Mouse (Mus musculus) gonadal fat pad, adult 2 months (tissue): ENCODE measurements at regions not wholly inside any gene's neighbourhood (a gene's known extent, or its start where the extent isn't known, plus 50 kb on each side); places are given as distances from the start of the nearest gene placed in this dataset.
"Not testable (repeated sequence)": the region's sequence is repeated elsewhere in the genome, so short reads cannot be mapped to it uniquely, and the experiment has no call there.

Experiments
- DNase-seq: peaks from one replicate; pipeline ENCODE4 v3.0.0-alpha.2; 2012; ENCODE audit warnings: low read depth

DNA sequence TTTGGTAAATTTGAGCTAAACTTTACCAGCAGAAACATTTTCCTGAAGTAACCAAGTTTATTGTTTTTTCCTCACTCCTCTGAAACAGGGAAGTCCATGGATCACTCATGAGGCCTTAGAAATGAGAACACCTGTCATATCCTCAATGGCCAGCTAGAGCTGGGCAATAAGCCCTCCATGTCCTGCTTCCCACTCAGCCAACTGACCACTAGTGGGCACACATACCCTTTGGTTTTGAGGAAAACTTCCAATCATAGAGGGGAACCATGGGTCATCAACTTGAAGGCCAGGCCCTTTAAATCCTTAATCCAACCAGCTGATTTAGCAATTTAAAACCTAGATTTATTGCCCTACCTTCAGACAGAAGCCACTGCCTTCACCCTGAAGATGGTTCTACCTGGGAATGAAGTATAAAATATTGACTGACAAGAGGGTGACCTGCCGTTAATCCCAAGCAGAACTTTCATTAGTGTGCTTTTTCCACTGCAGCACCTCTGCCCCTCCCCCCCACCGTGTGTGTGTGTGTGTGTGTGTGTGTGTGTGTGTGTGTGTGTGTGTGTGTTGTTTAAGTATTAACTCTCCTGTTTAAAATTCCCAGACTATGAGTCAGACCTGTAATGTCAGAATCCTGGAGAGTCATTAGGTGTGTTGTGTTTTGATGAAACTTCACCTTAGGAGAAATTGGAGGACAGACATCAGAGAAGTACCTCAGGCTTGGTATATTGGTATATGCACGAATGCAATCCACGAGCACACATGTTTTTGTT lies 312.3 kb downstream of the Hdgfl1 start:
- DNase-seq: no peak

- DNase-seq: no peak
These were observed 343.3 kb downstream of the Hdgfl1 start for GRCm38 (mm10) chr13:26426639-26427038.

DNA sequence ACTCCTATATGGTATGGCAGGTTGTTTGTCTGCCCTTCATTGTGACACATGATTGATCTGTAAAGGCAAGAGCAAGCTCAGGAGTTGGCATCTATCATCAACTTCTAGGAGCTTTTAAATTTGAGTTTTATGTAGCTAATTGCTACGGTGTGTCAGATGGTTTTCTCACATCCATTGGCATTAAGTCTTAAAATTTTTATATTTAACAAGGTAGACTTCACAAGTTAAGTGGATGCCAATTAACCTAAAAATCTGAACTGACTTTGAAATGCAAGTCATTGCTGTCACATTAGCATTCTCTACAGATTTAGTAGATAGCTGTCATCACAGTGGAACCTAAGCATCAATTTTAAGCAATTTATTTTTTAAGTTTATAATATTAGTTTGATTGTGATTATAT lies 345.5 kb downstream of the Hdgfl1 start:
- DNase-seq: no peak

- DNase-seq: no peak
These were observed 364.2 kb downstream of the Hdgfl1 start for GRCm38 (mm10) chr13:26405757-26406156.

- DNase-seq: no peak
These were observed 365.3 kb downstream of the Hdgfl1 start for GRCm38 (mm10) chr13:26404707-26405106.

DNA sequence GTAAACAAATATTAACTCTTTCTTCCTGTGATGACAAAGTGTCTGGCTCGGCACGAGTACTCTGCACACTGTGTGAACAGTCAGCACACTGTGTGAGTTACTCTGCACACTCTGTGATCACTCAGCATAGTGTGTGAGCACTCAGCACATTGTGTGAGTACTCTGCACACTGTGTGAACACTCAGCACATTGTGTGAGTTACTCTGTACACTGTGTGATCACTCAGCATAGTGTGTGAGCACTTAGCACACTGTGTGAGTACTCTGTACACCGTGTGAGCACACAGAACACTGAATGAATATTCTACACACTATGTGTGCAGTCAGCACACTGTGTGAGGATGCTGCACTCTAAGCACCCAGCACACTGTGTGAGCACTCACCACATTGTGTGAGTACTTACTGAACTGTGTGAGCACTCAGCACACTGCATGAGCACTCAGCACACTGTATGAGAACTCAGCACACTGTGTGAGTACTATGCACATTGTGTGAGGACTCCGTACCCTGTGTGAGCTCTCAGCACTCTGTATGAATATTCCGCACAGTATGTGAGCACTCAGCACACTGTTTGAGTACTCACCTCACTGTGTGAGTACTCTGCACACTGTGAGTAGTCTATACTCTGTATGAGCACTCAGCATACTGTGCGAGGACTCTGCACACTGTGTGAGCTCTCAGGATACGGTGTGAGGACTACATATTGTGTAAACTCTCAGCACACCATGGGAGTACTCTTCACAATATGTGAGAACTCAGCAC lies 381.9 kb downstream of the Hdgfl1 start:
- no peak for DNase-seq

GRCm38 (mm10) chr13:26382631-26383030 lies 387.3 kb downstream of the Hdgfl1 start:
- no peak for DNase-seq

GRCm38 (mm10) chr13:26382154-26382553 lies 387.8 kb downstream of the Hdgfl1 start:
- DNase-seq: no peak

- no peak for DNase-seq
These were observed 394.4 kb downstream of the Hdgfl1 start for GRCm38 (mm10) chr13:26375546-26375945.

- not testable (repeated sequence) for DNase-seq
These were observed 404.1 kb downstream of the Hdgfl1 start for GRCm38 (mm10) chr13:26365911-26366310.

- DNase-seq: no peak
These were observed 413.6 kb downstream of the Hdgfl1 start for GRCm38 (mm10) chr13:26356341-26356740.

- no peak for DNase-seq
These were observed 415.5 kb downstream of the Hdgfl1 start for GRCm38 (mm10) chr13:26354421-26354820.

- DNase-seq: no peak
These were observed 419.5 kb downstream of the Hdgfl1 start for GRCm38 (mm10) chr13:26350510-26350909.

DNA sequence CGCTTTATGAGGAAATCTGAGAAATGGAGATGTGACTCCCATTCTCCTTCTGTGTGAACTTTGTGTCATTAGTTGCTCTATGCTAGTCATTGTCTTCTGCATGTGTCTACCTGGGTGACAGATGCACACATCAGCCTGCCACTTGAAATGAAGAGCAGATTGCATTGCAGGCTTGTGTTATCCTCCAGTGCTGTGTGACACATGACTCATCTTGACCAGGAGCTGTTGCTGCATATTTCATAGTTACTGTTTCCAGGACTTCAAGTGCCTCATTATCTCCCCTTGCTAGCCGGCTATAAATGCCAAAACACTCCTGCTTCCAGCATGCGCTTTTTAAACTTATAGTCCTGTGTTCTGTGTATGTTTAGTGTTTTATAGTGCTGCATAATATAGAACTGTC lies 431.2 kb downstream of the Hdgfl1 start:
- DNase-seq: no peak

DNA sequence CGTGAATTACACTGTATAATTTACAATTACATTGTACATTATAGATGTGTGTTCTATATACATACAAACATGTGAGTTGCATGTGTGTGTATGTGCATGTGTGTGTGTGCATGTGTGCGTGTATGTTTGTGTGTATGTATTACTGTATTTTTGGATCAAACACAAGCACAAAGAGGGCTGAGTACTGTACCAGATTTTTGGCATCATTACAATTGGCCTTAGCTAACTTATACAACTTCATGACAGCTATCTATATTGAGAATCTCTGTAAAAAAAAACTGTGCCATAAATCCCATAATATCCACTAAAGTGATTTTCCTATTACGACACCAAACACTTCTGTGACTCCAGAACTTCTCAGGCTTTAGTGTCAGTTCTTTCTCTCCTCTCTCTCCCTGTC lies 444.9 kb downstream of the Hdgfl1 start:
- no peak for DNase-seq

DNA sequence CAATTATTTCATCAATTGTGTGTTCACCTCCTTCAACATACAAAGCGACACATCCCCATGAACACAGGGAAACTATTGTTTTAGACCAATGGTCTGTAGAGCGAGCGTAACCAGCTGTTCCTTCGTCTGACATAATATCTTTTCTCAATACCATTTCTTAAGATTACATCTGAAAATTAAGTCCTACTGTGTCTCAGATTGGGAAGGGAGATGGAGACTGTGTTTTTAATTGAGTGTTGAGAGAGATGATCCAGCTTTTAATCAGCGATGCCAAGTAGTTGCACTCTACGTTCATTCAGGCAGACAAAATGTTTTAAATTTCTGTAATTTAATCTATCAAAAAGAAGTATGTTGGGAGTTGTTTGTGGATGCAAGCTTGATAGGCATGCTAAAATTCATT lies 445.3 kb downstream of the Hdgfl1 start:
- DNase-seq: no peak

DNA sequence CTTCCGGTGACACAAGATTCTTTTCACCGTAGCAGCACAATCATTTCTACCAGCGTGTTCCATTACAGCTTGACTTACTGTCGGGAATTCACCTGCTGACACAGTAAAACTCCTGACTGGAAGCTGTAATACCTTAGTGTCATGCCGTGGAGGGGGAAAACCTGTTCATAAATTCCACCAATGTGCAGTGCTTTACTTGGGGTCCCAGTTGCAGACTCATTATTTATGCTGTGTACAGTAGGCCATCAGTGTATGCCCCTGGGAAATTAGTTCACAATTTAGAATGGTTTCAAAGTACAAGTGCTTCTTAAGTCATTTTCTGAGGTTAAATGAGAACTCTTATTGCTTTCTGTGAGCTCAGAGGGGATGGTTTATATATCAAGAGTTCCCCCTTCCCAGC lies 451.4 kb downstream of the Hdgfl1 start:
- no peak for DNase-seq

DNA sequence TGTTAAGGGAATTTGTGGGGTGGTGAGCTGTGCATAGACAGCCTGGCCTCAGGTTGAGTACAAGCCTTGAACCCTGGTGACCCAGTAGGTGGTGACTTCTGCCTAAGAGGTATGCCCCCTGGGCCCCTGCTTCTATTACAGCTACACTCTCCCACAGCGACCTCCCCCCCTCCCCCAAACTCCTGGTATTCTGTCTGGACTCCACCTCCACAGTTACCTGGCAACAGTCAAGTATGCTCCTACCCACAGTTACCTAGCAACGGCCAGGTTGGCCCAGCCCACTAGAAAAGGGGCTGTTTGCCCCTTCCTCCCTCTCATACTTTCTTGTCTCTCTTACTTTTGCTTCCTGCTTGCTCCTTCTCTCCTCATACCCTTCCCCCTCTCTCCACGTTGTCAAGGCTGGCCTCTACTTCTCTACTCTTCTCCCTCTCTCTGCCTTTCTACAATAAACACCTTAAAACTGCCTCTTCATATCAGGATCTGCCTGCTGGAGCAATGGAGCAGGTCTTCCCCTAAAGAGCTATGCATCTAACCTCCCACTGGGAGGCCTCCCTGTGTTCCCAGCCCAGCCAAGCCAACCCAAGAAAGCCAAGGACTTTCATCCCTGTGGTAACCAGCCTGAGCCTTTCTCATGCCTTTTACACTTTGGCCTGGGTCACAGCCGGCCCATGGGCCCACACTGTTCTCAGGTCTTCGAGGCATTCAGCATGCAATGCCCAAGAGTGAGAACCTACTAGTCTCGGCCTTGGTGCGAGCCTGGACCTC lies 457.5 kb downstream of the Hdgfl1 start:
- DNase-seq: no peak

GRCm38 (mm10) chr13:26284073-26284444 lies 485.9 kb downstream of the Hdgfl1 start:
- no peak for DNase-seq

- DNase-seq: no peak
These were observed 486.4 kb downstream of the Hdgfl1 start for GRCm38 (mm10) chr13:26283397-26284072.

GRCm38 (mm10) chr13:26282291-26282690 lies 487.7 kb downstream of the Hdgfl1 start:
- DNase-seq: no peak

DNA sequence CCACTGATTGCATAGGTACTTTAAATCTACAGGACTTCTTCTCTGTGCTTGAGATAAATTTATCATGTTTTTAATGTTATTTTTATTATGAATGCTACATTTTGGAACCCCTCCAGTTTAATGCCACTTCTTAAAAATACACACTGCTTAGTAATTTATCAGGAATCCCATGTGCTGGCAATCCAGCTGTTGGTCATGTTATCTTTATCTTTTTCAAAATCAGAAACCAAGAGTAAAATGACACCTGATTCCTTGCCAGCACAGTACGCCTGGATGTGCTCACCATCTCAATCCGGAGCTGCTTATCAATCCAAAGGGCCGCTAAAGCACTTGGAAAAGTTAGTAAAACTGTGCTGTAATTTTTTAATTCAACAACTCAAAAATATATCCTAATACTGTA lies 497.1 kb downstream of the Hdgfl1 start:
- no peak for DNase-seq
